Mouse (Mus musculus) G1E-ER4 (cell line): ENCODE results near the gene Cdyl2. TPM values are rescaled to one million over a fixed set of nuclear protein-coding genes. Genes with fewer than 3 reads are reported as not detected.

Experiments used
- GATA1 ChIP-seq: IDR thresholded peaks from one replicate; pipeline ENCODE4 v1.8.0; 2012; ENCODE audit warnings: low read length, inconsistent platforms
- polyA plus RNA-seq: library from polyadenylated mRNA; stranded (reverse); fragments of >175 nt; gene quantifications from 2 replicates; pipeline ENCODE4 v1.2.3, GENCODE M21; 2012

Cdyl2 gene
- polyA plus RNA-seq, 1 experiment: not detected

DNA sequence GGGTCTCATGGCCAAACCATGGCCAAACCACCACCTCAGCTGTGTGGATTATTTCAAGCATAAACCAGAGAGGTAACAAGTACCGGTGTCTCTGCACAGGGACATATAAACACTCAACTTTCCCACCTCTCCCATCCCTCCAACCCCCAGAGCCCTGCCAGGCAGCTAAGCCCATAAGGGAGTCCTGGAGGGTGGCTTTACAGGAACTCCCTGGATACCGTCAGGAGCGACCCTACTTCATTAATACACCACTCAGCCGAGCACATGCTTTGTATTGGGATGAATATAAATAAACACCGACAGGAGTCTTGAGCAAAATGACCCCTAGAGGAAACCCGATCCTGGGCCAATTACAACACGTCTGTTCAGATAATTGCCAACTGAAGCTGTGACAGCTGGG lies 194.0 kb downstream of the Cdyl2 start:
- TF ChIP-seq GATA1: no peak

DNA sequence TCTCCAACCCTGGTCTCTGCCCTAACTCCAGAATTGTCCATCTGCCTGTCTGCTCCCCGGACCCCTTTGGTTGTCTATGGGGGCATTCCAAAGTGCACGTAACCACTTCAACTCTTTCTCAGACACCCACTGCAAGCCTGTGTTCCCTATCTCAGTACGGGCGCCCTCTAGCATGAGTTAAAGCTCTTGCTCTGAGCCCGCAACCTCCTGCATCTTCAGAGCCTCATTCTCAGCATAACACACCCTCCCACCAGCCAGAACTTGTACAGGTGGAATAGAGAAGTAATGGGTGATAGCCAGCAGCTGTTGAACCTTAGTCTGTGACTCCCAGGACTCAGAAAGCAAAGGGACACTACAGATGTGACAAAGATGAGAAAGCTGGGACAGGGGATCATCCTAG lies 196.0 kb downstream of the Cdyl2 start:
- TF ChIP-seq GATA1: no peak

DNA sequence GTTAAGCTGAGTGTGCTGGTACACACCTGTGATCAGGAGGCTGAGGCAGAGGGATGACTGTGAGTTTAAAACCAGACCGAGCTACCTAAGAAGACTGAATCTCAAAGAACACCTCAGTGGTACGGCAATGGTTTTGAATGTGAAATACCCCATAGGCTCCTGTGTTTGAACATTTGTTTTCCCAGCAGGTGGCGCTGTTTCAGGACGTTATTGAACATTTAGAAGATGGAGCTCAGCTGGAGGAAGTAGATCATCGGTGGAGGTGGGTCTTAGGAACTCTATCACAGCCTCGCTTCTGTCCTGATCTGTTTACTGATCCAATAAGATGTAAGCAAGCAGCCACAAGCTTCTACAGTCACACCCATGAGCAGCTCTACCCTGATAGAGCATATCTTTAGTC lies 199.7 kb downstream of the Cdyl2 start:
- TF ChIP-seq GATA1: no peak

DNA sequence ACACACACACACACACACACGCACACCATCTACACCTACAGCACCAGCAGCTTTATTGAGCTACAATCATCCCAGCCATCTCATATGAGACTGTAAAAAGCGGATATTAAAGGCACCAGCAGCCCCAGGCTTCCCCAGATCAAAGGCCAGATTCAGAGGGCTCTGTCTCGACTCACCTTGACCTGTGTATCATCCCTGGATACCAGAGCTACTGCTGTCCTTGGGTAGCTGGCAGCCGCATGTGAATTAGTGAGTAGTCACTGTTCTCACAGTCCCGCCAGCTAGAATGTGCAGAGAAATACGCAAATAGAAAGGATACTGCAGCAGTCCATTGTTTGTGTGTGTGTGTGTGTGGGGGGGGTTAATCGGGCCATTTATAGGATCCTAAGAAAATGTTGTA lies 204.1 kb downstream of the Cdyl2 start:
- TF ChIP-seq GATA1: no peak

DNA sequence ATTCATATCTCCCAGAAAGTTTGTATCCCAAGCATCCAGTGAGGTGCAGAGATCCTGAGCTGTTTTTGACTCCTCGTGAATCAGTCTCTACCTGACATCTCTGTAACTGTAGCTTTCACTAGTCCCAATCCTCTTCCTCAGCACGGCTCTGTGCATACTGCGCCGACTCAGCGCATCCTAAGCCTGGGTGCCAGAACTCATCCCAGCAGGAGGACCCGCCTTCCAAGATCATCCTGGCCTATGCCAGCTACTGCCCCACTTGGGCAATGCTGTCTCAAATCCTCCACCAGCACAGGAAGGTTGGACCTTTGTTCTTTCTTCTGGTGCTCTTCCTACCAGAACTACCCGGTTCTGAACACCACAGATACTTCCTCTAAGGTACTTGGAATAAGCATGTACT lies 207.9 kb downstream of the Cdyl2 start:
- no peak for TF ChIP-seq GATA1

Other genes with a start within 250 kb of the Cdyl2 start
- not detected in 2 replicates for gene Dynlrb2, start 228.0 kb downstream of the Cdyl2 start, polyA plus RNA-seq
- 46.3 and 76.1 TPM in 2 replicates for gene Cmc2, start 188.5 kb upstream of the Cdyl2 start, polyA plus RNA-seq
- 5.9 and 18.9 TPM in 2 replicates for gene Cenpn, start 188.7 kb upstream of the Cdyl2 start, polyA plus RNA-seq
- gene Atmin, start 210.4 kb upstream of the Cdyl2 start, polyA plus RNA-seq: 8.9 and 10.4 TPM in 2 replicates
- gene 1700030J22Rik, start 246.0 kb upstream of the Cdyl2 start, polyA plus RNA-seq: 0.69 and 1.0 TPM in 2 replicates